Mouse (Mus musculus) heart, postnatal 0 days (tissue): ENCODE measurements at regions not wholly inside any gene's neighbourhood (a gene's known extent, or its start where the extent isn't known, plus 50 kb on each side); places are given as distances from the start of the nearest gene placed in this dataset.

Source experiments
- CTCF ChIP-seq: IDR thresholded peaks from 2 replicates; pipeline ENCODE4 v1.5.1; 2016; ENCODE audit warnings: antibody characterized with exemption, control low read depth, low read depth
- EP300 ChIP-seq: IDR thresholded peaks from 2 replicates; pipeline ENCODE4 v1.6.1; 2016; ENCODE audit warnings: antibody characterized with exemption, low read depth

- TF ChIP-seq CTCF (no peak), EP300 (no peak)
Measured at GRCm38 (mm10) chr4:137130619-137131212, 82.1 kb upstream of the Zbtb40 start.
